Mouse (Mus musculus) thymus, postnatal 0 days (tissue): ENCODE data around the gene Atp1b3. TPM values are rescaled to one million over a fixed set of nuclear protein-coding genes. Genes with fewer than 3 reads are reported as not detected.

ENCODE experiments used
- polyA plus RNA-seq: library from polyadenylated mRNA; unstranded; fragments of >200 nt; fragmentation: Nextera tagmentation; extraction: Ambion mirVana; gene quantifications from 2 replicates; pipeline ENCODE4 v1.2.1, GENCODE M21; 2015

Atp1b3 gene
- polyA plus RNA-seq, 1 experiment from 2014 or later = 216 TPM

Other genes starting within 250 kb of the Atp1b3 start
- 5.7 and 8.0 TPM in 2 replicates for gene Gk5, start 245.1 kb downstream of the Atp1b3 start, polyA plus RNA-seq
- 47.5 and 59.7 TPM in 2 replicates for gene Tfdp2, start 168.2 kb downstream of the Atp1b3 start, polyA plus RNA-seq
- 196 and 200 TPM in 2 replicates for gene Rnf7, start 114.2 kb upstream of the Atp1b3 start, polyA plus RNA-seq
- 0.17 TPM in 1 of 2 replicates, not detected in the other for gene Gm28729, start 160.8 kb upstream of the Atp1b3 start, polyA plus RNA-seq